Comparison of ENCODE assay signal across 12 mouse cellular contexts in the genomic region with DNA sequence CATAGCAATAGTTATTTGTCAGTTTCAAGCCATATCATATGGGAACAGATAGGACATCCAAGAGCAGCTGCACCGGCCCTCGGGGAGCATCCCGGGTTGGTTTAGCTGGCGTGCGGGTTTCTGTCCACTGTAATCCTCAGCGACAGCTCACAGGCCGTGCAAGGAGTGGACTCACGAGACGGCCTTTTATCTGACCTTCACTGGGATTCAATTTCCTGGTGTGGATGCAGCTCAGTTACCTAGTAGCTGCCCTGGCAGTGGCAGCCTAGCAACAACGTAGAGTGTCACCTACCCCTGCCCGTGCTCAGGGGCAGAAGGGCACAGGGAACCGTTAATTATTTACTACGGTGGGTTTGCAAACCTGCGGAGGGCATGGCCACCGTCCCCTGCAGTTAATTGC. TPM values are rescaled to one million over a fixed set of nuclear protein-coding genes. Genes with fewer than 3 reads are reported as not detected.
DNase-seq lines count a peak whose midpoint lies in the region; ATAC-seq lines count a peak whose summit lies in the region.
"Had no signal": no experiment of that assay in that cellular context is flagged by ENCODE, and none has a peak within 500 bp of the region (broad histone marks: within the 10 kb centered on the region; RNA-seq: fewer than 3 reads in every experiment).

No protein-coding gene starts in this region.

- H3K9me3 ChIP-seq in neural tube, embryonic 14.5 days (ENCODE audit: control insufficient read depth, low read length), result no peaks in the 10 kb centered on the region
- H3K9me3 ChIP-seq in neural tube, embryonic 15.5 days (replicated peaks), result no peaks in the 10 kb centered on the region
- 0 out of 2 replicates have a peak, but pooled peaks cover 3% of the 10 kb centered on the region for H3K9me3 ChIP-seq in kidney, embryonic 16.5 days (ENCODE audit: low read length)
- no peaks in the 10 kb centered on the region for H3K9me3 ChIP-seq in liver, embryonic 15.5 days (replicated peaks)
- H3K9me3 ChIP-seq: embryonic facial prominence, embryonic 12.5 days had no signal

- H3K4me1 ChIP-seq in neural tube, embryonic 14.5 days (ENCODE audit: control insufficient read depth, insufficient read depth, low read length), result no peaks in the 10 kb centered on the region
- peaks cover 5% of the 10 kb centered on the region; the same call in 1 of the 2 replicates for H3K4me1 ChIP-seq in neural tube, embryonic 15.5 days
- peaks cover 16% of the 10 kb centered on the region; the same call in 1 of the 2 replicates for H3K4me1 ChIP-seq in kidney, embryonic 16.5 days (ENCODE audit: insufficient read depth, low read length)
- H3K4me1 ChIP-seq in liver, embryonic 15.5 days (replicated peaks), result no peaks in the 10 kb centered on the region
- H3K4me1 ChIP-seq: embryonic facial prominence, embryonic 12.5 days had no signal

- H3K4me3 ChIP-seq in neural tube, embryonic 14.5 days (ENCODE audit: low read depth, low read length), result no peak overlapping the region
- no peak overlapping the region for H3K4me3 ChIP-seq in neural tube, embryonic 15.5 days (replicated peaks)
- H3K4me3 ChIP-seq in kidney, embryonic 16.5 days (ENCODE audit: low read length), result no peak overlapping the region
- H3K4me3 ChIP-seq in liver, embryonic 15.5 days (replicated peaks), result no peak overlapping the region
- H3K4me3 ChIP-seq: embryonic facial prominence, embryonic 12.5 days had no signal

- H3K27ac ChIP-seq in neural tube, embryonic 14.5 days (ENCODE audit: low read depth, low read length), result peak overlapping the region; percentile 10; the same call in 1 of the 2 replicates
- H3K27ac ChIP-seq in neural tube, embryonic 15.5 days (replicated peaks), result no peak overlapping the region
- peak overlapping the region; percentile 39; the same call in 1 of the 2 replicates for H3K27ac ChIP-seq in kidney, embryonic 16.5 days (ENCODE audit: low read length)
- no peak overlapping the region for H3K27ac ChIP-seq in liver, embryonic 15.5 days (replicated peaks)
- H3K27ac ChIP-seq: embryonic facial prominence, embryonic 12.5 days had no signal

- H3K9ac ChIP-seq in neural tube, embryonic 14.5 days (replicated peaks; ENCODE audit: low read depth, low read length), result no peak overlapping the region
- no peak overlapping the region for H3K9ac ChIP-seq in neural tube, embryonic 15.5 days (replicated peaks)
- 0 out of 2 replicates have a peak overlapping the region, but pooled peaks have one; percentile 12 for H3K9ac ChIP-seq in kidney, embryonic 16.5 days (replicated peaks; ENCODE audit: low read length)
- H3K9ac ChIP-seq in liver, embryonic 15.5 days, result no peak overlapping the region
- H3K9ac ChIP-seq: embryonic facial prominence, embryonic 12.5 days; lung, embryonic 14.5 days had no signal

- WGBS in neural tube, embryonic 14.5 days, result 48% methylated on average over 15 of the region's 15 CpGs
- WGBS in neural tube, embryonic 15.5 days, result 50% methylated on average over 15 of the region's 15 CpGs
- 23% methylated on average over 15 of the region's 15 CpGs for WGBS in kidney, embryonic 16.5 days
- 64% methylated on average over 15 of the region's 15 CpGs for WGBS in liver, embryonic 15.5 days (ENCODE audit: insufficient replicate concordance)

- no peak overlapping the region for H3K4me2 ChIP-seq in neural tube, embryonic 14.5 days (ENCODE audit: low read depth, low read length)
- H3K4me2 ChIP-seq in neural tube, embryonic 15.5 days, result no peak overlapping the region
- peak overlapping the region; percentile 22 for H3K4me2 ChIP-seq in kidney, embryonic 16.5 days (replicated peaks; ENCODE audit: low read depth, low read length)
- H3K4me2 ChIP-seq in liver, embryonic 15.5 days, result peak overlapping the region; percentile 10; the same call in 1 of the 2 replicates
- H3K4me2 ChIP-seq: embryonic facial prominence, embryonic 12.5 days; lung, embryonic 14.5 days had no signal

- no peaks in the 10 kb centered on the region for H3K36me3 ChIP-seq in neural tube, embryonic 14.5 days (ENCODE audit: control insufficient read depth, insufficient read depth, low read length)
- no peaks in the 10 kb centered on the region for H3K36me3 ChIP-seq in neural tube, embryonic 15.5 days
- H3K36me3 ChIP-seq in kidney, embryonic 16.5 days (ENCODE audit: insufficient read depth, low read length), result no peaks in the 10 kb centered on the region
- H3K36me3 ChIP-seq in liver, embryonic 15.5 days (replicated peaks), result no peaks in the 10 kb centered on the region
- H3K36me3 ChIP-seq: embryonic facial prominence, embryonic 12.5 days had no signal

- peak; percentile 38; the same call in 1 of the 2 replicates for ATAC-seq in neural tube, embryonic 14.5 days (ENCODE audit: low read depth)
- no peak for ATAC-seq in neural tube, embryonic 15.5 days (ENCODE audit: low FRiP score)
- peak; percentile 90 for ATAC-seq in kidney, embryonic 16.5 days (ENCODE audit: low FRiP score, low TSS enrichment)
- peak; percentile 40; the same call in 1 of the 2 replicates for ATAC-seq in liver, embryonic 15.5 days (ENCODE audit: insufficient read depth)
- no peak for ATAC-seq in megakaryocyte, adult 5-6 weeks (ENCODE audit: poor library complexity, severe bottlenecking)
- ATAC-seq in megakaryocyte-erythroid progenitor cell, adult 5-6 weeks (replicated peaks; ENCODE audit: low FRiP score, low TSS enrichment, poor library complexity, severe bottlenecking), result no peak

- no peak for DNase-seq in spleen, postnatal 4 days (ENCODE audit: low spot score in 2 of 2)
- DNase-seq: cerebellum, adult 18-20 months; heart, postnatal 14 days; lung, embryonic 14.5 days; thymus, postnatal 14 days had no signal

- H3K27me3 ChIP-seq in neural tube, embryonic 14.5 days (ENCODE audit: control insufficient read depth, insufficient read depth, low read length), result no peaks in the 10 kb centered on the region
- H3K27me3 ChIP-seq in neural tube, embryonic 15.5 days (replicated peaks), result no peaks in the 10 kb centered on the region
- no peaks in the 10 kb centered on the region for H3K27me3 ChIP-seq in kidney, embryonic 16.5 days (ENCODE audit: insufficient read depth, low read length)
- H3K27me3 ChIP-seq in liver, embryonic 15.5 days, result no peaks in the 10 kb centered on the region
- H3K27me3 ChIP-seq: embryonic facial prominence, embryonic 12.5 days had no signal

RNA-seq across cellular contexts. Expression of a gene that starts 50.2 kb away (rescaled TPM):
- 0.62 and 1.1 TPM in 2 replicates for polyA plus RNA-seq in neural tube, embryonic 14.5 days (2014; fragmentation: Nextera tagmentation; extraction: Ambion mirVana)
- 0.37 and 0.57 TPM in 2 replicates for polyA plus RNA-seq in neural tube, embryonic 15.5 days (2015; fragmentation: Nextera tagmentation; extraction: Ambion mirVana)
- polyA plus RNA-seq in kidney, embryonic 16.5 days (2015; fragmentation: Nextera tagmentation; extraction: Ambion mirVana), result 1.4 and 1.7 TPM in 2 replicates
- 0.48 and 0.52 TPM in 2 replicates for polyA plus RNA-seq in liver, embryonic 15.5 days (2015; fragmentation: Nextera tagmentation; extraction: Ambion mirVana)
- total RNA-seq in megakaryocyte, adult 5-6 weeks (2015), result 0.25 and 0.52 TPM in 2 replicates
- 0.44 and 0.53 TPM in 2 replicates for total RNA-seq in megakaryocyte, adult 5-6 weeks (2017)
- 6.9 and 13.4 TPM in 2 replicates for total RNA-seq in megakaryocyte-erythroid progenitor cell, adult 5-6 weeks (2014; fragmentation: Nextera tagmentation)
- total RNA-seq in megakaryocyte-erythroid progenitor cell, adult 5-6 weeks (2017), result 12.9 and 15.0 TPM in 2 replicates

Comparison
In these comparisons a context has a peak if more than half of its experiments do, and no peak if none do; other contexts are left out.
1. ATAC-seq: peak in neural tube, embryonic 14.5 days (single experiment), kidney, embryonic 16.5 days (single experiment) and liver, embryonic 15.5 days (single experiment); none in neural tube, embryonic 15.5 days (single experiment), megakaryocyte, adult 5-6 weeks (single experiment) and megakaryocyte-erythroid progenitor cell, adult 5-6 weeks (single experiment).
2. H3K27ac ChIP-seq: peak in neural tube, embryonic 14.5 days (single experiment) and kidney, embryonic 16.5 days (single experiment); none in neural tube, embryonic 15.5 days (single experiment) and liver, embryonic 15.5 days (single experiment).
3. H3K4me2 ChIP-seq: peak in kidney, embryonic 16.5 days (single experiment) and liver, embryonic 15.5 days (single experiment); none in neural tube, embryonic 14.5 days (single experiment) and neural tube, embryonic 15.5 days (single experiment).